Mouse (Mus musculus) testis, postnatal 10 days (tissue): ENCODE results near the gene AW551984.

Source experiments
- DNase-seq: peaks from one replicate; pipeline ENCODE4 v3.0.0; 2021; ENCODE audit warnings: low spot score

AW551984 gene

GRCm38 (mm10) chr9:39603999-39604453 is at the start of gene AW551984:
AW551984 (minus strand) TSS chr9:39604403.
- no peak for DNase-seq

GRCm38 (mm10) chr9:39647382-39647781 is 43.2 kb upstream of the AW551984 start:
- no peak for DNase-seq

DNA sequence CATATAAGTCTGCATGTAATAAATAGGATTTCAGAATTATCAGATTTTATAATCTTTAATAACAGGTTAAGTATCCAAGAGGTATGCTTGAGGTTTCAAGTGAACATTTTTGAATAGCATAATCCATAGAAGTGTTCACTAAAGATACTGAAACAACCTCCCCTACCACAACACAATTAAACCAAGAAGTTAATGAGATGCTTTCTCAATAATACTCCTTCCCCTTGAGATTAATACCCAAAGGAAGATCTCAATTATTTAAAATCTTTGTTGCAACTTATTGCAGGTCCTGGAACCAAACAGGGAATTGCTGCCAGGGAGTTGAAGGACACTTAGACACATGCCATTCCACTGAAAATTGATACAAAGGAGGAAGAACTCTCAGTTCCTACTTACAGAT is 40.6 kb upstream of the AW551984 start, which contains the start of gene Olfr961:
TSS of gene Olfr961 (plus strand) at position 301 of the 400 bp plus-strand sequence.
- DNase-seq = no peak

GRCm38 (mm10) chr9:39633913-39634594 is 29.9 kb upstream of the AW551984 start:
- no peak for DNase-seq

DNA sequence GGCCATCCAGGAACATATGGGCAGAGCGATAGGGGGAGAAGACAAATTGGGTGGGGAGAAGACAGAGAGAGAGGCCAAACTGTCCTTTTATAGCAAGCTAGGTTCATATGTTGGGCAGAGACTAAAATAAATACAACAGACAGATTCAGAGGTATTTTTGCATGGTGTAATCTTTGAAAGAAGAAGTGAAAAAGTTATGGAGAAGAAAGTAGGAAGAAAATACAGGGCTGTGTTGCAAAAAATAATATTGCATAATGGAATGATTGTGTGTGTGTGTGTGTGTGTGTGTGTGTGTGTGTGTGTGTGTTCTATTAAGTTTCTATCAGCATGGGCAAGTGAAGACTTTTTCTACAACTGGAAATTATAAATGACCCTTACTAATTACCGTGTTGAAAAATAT is 24.9 kb upstream of the AW551984 start:
- DNase-seq = no peak

GRCm38 (mm10) chr9:39624711-39625110 is 20.5 kb upstream of the AW551984 start:
- DNase-seq = no peak

- no peak for DNase-seq
Measured at GRCm38 (mm10) chr9:39623783-39624182, 19.6 kb upstream of the AW551984 start.

GRCm38 (mm10) chr9:39621073-39621472 is 16.9 kb upstream of the AW551984 start, which contains the start of gene Olfr960:
Olfr960 (plus strand) TSS chr9:39621373.
- no peak for DNase-seq

DNA sequence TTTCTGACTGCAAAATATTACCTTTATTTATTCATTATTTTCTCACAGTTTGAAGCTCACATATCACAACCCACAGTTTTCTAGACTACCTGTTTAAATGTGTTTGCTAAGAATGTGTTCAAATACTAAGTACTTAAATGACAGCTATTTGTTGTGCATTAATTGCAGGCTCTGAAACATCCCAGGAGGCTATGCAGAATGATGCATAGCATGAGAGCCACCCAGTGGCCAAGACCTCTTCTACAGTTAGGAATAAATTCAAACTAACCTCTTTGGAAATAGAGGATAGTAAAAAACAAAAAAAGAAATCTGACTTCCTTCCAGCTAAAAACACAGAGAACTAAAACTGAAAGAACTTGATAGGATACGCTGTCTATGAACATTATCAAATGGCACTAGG is 7.8 kb upstream of the AW551984 start:
- DNase-seq = no peak

GRCm38 (mm10) chr9:39610355-39610754 is 6.2 kb upstream of the AW551984 start, which contains the start of gene Olfr148:
Olfr148 (plus strand) TSS chr9:39610655.
- no peak for DNase-seq

DNA sequence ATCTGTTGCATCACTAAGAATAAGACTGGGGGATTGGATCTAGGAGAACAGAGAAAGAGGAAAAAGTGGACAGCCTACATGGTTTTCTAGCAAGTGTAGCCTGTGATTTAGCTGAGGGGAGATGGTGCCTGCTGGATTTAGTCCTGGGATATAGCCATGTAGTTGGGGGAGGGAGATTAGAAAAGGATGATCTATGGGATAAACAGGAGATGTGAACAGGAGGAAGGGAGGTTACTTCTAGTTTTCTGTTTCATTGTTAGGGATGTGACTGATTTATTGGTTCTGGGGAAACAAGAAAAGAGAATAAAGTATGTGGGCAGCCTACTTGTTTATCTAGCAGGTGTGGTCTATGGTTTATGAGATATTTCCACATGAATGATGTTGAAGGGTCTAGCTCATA is 4.3 kb upstream of the AW551984 start:
- no peak for DNase-seq

DNA sequence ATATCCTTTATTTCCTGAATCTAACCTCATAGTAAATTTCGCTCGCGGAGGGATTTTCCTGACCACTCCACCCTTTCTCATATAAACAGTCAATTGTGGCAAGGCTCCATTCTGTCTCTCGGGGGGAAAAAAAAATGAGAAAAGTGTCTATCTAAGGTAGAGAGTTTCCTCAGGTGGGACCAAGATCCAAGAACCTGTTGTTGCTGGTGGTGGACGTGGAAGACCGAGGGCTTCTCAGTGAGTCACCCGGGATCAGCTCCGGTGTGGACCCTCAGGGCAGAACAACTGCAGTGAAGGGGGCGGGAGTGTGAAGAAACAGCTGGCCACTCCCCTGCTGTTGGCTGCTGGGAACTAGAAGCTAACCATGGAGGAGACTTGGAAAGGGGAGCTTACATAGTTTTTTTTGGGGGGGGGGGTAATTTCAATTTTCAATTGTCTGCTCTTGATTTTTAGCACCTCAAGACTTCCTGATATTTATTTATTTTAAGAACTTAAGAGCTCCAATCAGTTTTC is 814 bp downstream of the AW551984 start:
- DNase-seq = peak; percentile 48

- DNase-seq = no peak
Measured at GRCm38 (mm10) chr9:39602536-39603332, 1.5 kb downstream of the AW551984 start.

DNA sequence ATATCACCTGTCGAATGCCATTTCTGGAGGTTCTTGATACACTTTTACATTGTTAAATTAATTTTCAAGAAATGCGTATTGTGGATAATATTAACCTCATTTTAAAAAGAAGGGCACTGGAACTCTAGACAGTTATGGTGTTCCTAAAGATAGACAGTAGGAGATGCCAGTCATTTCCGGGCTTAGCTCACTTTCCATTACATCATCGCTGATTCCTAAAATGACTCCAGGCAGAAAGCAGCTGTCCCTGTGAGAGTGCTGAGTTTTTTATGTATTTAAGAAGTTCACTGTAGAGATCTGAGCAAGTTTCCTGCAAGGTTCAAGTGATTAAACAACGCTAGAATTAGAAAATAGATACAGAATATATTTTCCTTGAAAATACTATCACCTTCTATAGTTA is 27.2 kb downstream of the AW551984 start:
- no peak for DNase-seq

- DNase-seq = no peak
Measured at GRCm38 (mm10) chr9:39575469-39575868, 28.7 kb downstream of the AW551984 start, which contains the start of gene Olfr959. Olfr959 (minus strand) TSS chr9:39575569.

- DNase-seq = no peak
Measured at GRCm38 (mm10) chr9:39558349-39558647, 45.9 kb downstream of the AW551984 start.

DNA sequence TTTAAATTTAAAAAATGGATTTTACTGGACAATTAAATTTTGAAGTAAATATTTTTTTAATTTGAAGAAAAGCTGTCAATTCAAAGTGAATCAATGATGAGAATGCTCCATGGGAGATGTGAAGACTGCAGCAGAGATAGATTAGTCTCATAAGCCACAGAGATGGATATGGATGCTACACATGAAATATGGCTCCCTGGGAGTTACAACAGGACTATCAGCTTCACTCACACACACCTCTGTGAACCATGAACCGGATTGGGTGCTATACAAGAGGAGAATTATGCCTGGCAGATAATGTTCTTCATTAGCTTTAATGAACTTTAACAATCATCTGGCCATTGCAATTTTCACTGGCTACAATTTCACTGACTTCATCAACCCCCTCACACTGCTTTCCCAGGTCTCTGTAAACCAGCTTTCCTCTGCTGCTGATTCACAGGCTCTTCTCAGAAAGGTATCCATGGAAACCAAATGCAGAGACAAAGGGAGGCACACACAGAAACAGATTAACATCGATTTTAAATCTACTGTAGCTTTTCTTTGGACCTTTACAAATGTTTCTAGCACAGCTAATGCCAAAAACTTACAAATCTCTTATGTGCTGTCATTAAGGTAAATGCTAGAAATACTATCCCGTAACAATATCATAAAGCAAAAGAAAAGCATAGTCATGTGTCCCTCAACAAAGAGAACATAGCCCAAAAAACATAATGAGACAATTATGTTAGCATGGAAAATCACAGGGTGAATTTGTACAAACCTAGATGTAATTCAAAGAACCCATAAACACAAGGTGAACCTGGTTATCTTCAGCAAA is 46.5 kb downstream of the AW551984 start:
- no peak for DNase-seq

- DNase-seq = no peak
Measured at GRCm38 (mm10) chr9:39553946-39554345, 50.3 kb downstream of the AW551984 start, which contains the start of gene Olfr958. Olfr958 (minus strand) TSS chr9:39554054.

DNA sequence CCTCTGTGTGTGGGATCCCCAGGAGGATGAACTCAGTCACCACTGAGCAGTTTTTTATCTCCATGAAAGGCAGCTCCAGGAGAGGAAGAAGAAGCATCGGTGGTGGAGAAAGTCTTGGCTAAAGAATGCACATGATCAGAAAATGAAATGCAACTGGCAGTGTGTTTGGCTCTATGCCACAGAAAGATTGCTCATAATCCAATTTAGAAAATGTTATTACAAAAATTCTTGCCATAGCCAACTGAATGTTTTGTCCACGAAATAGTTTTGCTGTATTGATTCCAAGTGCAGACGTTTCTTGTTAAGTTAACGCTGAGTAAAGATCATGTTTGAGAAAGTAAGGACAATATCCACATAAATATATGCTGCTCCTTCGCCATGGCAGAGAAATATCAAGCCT is 53.4 kb downstream of the AW551984 start:
- DNase-seq = no peak
